Mouse (Mus musculus): ENCODE data around the gene Ace. TPM values are rescaled to one million over a fixed set of nuclear protein-coding genes. Genes with fewer than 3 reads are reported as not detected.

Ace gene
- 4.3 TPM for polyA plus RNA-seq (2014; fragmentation: Illumina TruSeq; extraction: RNeasy Lipid Tissue Mini Kit (QIAGEN cat#74804); ENCODE audit: low read depth, low replicate concordance)

GRCm38 (mm10) chr11:105967741-105968574, at the start of gene Ace:
TSS of gene Ace (plus strand) at chr11:105967945.

DNA sequence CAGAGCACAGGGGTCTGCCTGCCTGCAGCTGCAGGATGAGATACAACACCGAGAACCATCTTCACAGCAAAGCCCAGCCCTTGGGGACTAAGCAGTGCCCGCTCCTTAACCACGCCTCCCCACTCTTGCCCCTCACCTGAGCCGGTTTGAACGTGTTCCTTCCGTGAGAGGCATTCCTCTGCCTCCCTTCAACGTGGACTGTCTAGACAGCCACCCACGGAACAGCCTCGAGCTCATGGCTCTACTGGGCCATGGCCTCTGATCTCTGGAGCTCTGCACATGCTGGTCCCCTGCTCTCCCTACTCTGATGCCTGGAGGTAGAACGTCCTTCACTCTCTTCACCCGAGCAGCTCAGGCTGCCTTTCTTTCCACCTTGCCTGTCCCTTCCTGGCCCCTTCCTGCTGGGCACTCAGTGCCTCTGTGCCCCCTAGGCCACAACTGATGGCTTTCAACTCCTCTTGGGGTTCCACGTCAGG, 14.8 kb upstream of the Ace start, which contains the start of gene Cyb561:
Cyb561 (minus strand) TSS at position 426 of the 476 bp plus-strand sequence.

DNA sequence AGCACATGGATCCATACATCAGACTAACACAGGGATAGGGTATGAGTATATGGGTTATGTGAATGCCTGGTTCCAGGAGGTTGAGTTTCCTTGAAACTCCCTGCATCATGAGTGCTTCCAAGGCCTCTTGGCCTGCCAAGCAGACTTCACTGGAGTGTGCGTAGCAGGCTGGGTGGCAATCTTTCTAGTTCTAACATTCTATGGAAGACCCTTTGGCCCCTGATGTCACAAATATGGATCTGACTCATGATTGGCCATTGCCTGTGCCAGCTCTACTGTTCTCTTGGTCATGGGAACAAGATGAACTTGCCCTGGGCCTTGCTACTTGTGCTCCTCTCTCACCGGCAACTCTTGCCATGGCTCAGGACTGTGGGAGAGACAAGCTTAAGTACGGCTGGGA, 26.6 kb downstream of the Ace start, which contains the start of gene Ace3:
Ace3 (plus strand) TSS at position 301 of the 400 bp plus-strand sequence.

DNA sequence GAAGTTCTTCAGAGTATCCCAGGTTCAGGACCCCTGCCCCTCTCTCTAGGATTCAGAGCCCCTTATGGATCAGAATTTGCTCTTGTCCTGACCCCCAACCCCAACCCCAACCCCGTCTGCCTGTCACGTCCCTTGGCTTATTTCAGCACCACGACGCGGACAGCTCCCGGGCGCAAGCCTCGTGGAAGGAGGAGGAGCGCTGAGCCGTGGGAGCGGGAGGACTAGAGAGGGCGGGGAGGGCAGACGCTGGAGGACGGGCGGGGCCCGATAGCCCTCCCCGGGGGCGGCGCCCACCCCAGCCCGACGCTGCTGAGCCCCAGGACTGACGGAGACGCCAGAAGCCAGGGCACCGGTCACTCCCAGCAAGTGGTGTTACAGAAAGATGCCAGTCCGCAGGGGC, 40.1 kb downstream of the Ace start, which contains the start of gene Kcnh6:
Kcnh6 (plus strand) TSS at position 304 of the 400 bp plus-strand sequence.

DNA sequence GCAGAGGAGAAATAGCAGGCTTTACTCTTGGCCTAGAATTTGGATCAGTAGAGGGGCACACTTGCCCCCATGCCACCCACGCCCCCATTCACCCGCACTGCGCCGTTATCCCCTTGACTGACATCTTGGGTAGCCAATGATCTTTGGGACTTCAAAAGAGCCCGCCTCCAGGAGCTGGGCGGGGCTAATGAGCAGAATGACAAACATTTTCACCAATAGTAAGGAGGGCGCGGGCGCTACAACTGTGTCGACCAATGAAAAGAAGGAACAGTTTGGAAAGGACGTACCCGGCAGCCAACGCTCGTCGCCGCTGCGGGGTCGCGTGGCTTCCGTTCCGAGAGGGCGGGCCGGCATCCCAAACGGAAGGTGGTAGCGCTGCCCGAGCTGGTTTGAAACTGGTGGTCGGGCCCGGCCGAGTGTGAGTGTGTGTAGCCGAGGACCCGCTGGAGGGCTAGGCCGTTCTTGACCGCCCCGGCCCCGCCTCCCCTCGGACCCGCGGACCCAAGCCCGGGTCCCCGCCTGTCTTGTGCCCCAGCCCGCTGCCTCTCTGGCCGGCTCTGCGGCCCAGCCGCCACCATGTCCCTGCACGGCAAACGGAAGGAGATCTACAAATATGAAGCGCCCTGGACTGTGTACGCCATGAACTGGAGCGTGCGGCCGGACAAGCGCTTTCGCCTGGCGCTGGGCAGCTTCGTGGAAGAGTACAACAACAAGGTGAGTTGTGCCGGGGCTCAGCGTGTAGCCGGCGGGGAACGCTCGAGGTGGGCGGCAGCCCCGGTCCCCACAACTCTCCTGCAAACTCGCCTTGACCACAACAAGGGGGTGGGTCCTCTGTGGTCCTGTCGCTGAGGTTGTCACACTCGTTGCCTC, 69.0 kb downstream of the Ace start, which contains the start of gene Dcaf7:
Dcaf7 (plus strand) TSS at position 325 of the 870 bp plus-strand sequence.

Other genes with a start within 250 kb of the Ace start
- gene Cyb561, start 14.6 kb upstream of the Ace start, polyA plus RNA-seq (2014; fragmentation: Illumina TruSeq; extraction: RNeasy Lipid Tissue Mini Kit (QIAGEN cat#74804); ENCODE audit: low read depth, low replicate concordance): 58.4 TPM
- gene Ace3, start 26.7 kb downstream of the Ace start, polyA plus RNA-seq (2014; fragmentation: Illumina TruSeq; extraction: RNeasy Lipid Tissue Mini Kit (QIAGEN cat#74804); ENCODE audit: low read depth, low replicate concordance): not detected
- not detected for gene Kcnh6, start 40.2 kb downstream of the Ace start, polyA plus RNA-seq (2014; fragmentation: Illumina TruSeq; extraction: RNeasy Lipid Tissue Mini Kit (QIAGEN cat#74804); ENCODE audit: low read depth, low replicate concordance)
- 43.0 TPM for gene Dcaf7, start 68.9 kb downstream of the Ace start, polyA plus RNA-seq (2014; fragmentation: Illumina TruSeq; extraction: RNeasy Lipid Tissue Mini Kit (QIAGEN cat#74804); ENCODE audit: low read depth, low replicate concordance)
- gene Taco1, start 98.1 kb downstream of the Ace start, polyA plus RNA-seq (2014; fragmentation: Illumina TruSeq; extraction: RNeasy Lipid Tissue Mini Kit (QIAGEN cat#74804); ENCODE audit: low read depth, low replicate concordance): 15.1 TPM
- 9.6 TPM for gene Map3k3, start 116.7 kb downstream of the Ace start, polyA plus RNA-seq (2014; fragmentation: Illumina TruSeq; extraction: RNeasy Lipid Tissue Mini Kit (QIAGEN cat#74804); ENCODE audit: low read depth, low replicate concordance)
- gene Gm10840, start 192.9 kb downstream of the Ace start, polyA plus RNA-seq (2014; fragmentation: Illumina TruSeq; extraction: RNeasy Lipid Tissue Mini Kit (QIAGEN cat#74804); ENCODE audit: low read depth, low replicate concordance): not detected
- gene Limd2, start 192.9 kb downstream of the Ace start, polyA plus RNA-seq (2014; fragmentation: Illumina TruSeq; extraction: RNeasy Lipid Tissue Mini Kit (QIAGEN cat#74804); ENCODE audit: low read depth, low replicate concordance): 2.2 TPM
- gene Strada, start 234.2 kb downstream of the Ace start, polyA plus RNA-seq (2014; fragmentation: Illumina TruSeq; extraction: RNeasy Lipid Tissue Mini Kit (QIAGEN cat#74804); ENCODE audit: low read depth, low replicate concordance): 8.9 TPM
- 267 TPM for gene Ccdc47, start 248.4 kb downstream of the Ace start, polyA plus RNA-seq (2014; fragmentation: Illumina TruSeq; extraction: RNeasy Lipid Tissue Mini Kit (QIAGEN cat#74804); ENCODE audit: low read depth, low replicate concordance)
- 65.4 TPM for gene Ddx42, start 249.0 kb downstream of the Ace start, polyA plus RNA-seq (2014; fragmentation: Illumina TruSeq; extraction: RNeasy Lipid Tissue Mini Kit (QIAGEN cat#74804); ENCODE audit: low read depth, low replicate concordance)

All from adrenal gland, adult 10 weeks (tissue).